Mouse (Mus musculus) testis, adult 2 months (tissue): ENCODE measurements at regions not wholly inside any gene's neighbourhood (a gene's known extent, or its start where the extent isn't known, plus 50 kb on each side); places are given as distances from the start of the nearest gene placed in this dataset.

Experiments used
- CTCF ChIP-seq: fragments of 200-500 bp; IDR thresholded peaks from 2 replicates; pipeline ENCODE4 v1.5.1; 2012; ENCODE audit warnings: low read depth, mild to moderate bottlenecking, inconsistent platforms, low read length, moderate library complexity; ENCODE audit not compliant: control insufficient read depth, insufficient read depth, insufficient replicate concordance
- POLR2A ChIP-seq: fragments of 200-500 bp; IDR thresholded peaks from 2 replicates; pipeline ENCODE4 v1.6.1; 2012; ENCODE audit warnings: low read depth, mild to moderate bottlenecking, inconsistent platforms, low read length, moderate library complexity; ENCODE audit not compliant: control insufficient read depth

- no peak for TF ChIP-seq POLR2A
- no peak for TF ChIP-seq CTCF
These were observed 281.9 kb upstream of the Cnr1 start for GRCm38 (mm10) chr4:33642526-33642925.
